Mouse (Mus musculus): ENCODE results near the gene Usp19. TPM values are rescaled to one million over a fixed set of nuclear protein-coding genes. Genes with fewer than 3 reads are reported as not detected.

Gene Usp19
- polyA plus RNA-seq, 1 experiment from 2014 or later: 17.0 TPM

DNA sequence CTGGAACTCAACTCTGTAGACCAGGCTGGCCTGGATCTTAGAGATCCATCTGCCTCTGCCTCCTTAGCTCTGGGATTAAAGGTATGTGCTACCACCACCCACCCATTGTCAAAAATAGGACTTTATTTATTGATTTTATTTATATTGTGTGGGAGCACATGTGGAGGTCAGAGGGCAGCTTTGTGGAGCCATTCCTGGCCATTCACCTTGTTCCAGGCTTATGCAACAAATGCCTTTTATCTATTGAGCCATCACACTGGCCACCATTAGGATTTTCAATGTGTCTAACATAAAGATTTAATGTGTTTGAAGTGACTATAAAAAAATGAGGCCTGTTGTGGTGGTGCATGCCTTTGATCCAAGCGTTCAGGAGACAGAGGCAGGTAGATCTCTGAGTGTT, 41.1 kb downstream of the Usp19 start:
- H3K27me3 ChIP-seq (ENCODE audit: insufficient read depth, low read length): no peaks in the 10 kb centered on the region
- no peak for ATAC-seq
- TF ChIP-seq EP300 (IDR thresholded peaks at IDR 0.05; ENCODE audit: low read depth) (no peak), CTCF (IDR thresholded peaks at IDR 0.05; ENCODE audit: low read depth) (no peak)
- H3K4me1 ChIP-seq (ENCODE audit: insufficient read depth): no peaks in the 10 kb centered on the region
- no peak overlapping the region for H3K27ac ChIP-seq (ENCODE audit: low read depth)
- no peak for DNase-seq
- no peak overlapping the region for H3K4me2 ChIP-seq (ENCODE audit: low read depth, low read length)
- no peak overlapping the region for H3K9ac ChIP-seq (replicated peaks)
- no peaks in the 10 kb centered on the region for H3K9me3 ChIP-seq (ENCODE audit: low read length)
- H3K36me3 ChIP-seq (replicated peaks; ENCODE audit: insufficient read depth, low read length): peaks cover 72% of the 10 kb centered on the region
- WGBS (ENCODE audit: insufficient replicate concordance): 87% methylated on average over 1 of the region's 1 CpGs
- no peak overlapping the region for H3K4me3 ChIP-seq (ENCODE audit: low read depth, low read length)

DNA sequence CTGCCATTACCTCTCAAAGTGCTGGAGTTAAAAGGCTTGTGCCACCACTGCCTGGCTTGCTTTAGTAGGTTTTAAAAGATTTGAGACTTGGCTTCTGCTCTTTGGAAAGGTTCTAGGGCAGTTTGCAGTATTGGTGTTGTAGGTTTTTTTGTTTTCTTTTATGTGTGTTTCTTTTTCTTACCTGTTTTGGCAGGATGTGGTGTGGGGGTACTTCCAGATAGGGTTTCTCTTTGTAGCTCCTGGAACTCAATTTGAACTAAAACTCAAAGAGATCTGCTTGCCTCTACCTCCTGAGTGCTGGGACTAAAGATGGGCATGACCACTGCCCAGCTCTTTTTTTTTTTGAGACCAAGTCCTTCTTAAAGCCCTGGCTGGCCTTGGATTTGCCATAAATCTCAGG, 50.4 kb downstream of the Usp19 start:
- Histone ChIP-seq H3K4me2 (ENCODE audit: low read depth, low read length) (no peak overlapping the region), H3K4me3 (ENCODE audit: low read depth, low read length) (no peak overlapping the region), H3K4me1 (ENCODE audit: insufficient read depth) (no peaks in the 10 kb centered on the region), H3K27me3 (ENCODE audit: insufficient read depth, low read length) (no peaks in the 10 kb centered on the region), H3K9me3 (ENCODE audit: low read length) (no peaks in the 10 kb centered on the region), H3K27ac (ENCODE audit: low read depth) (no peak overlapping the region), H3K36me3 (replicated peaks; ENCODE audit: insufficient read depth, low read length) (peaks cover 76% of the 10 kb centered on the region), H3K9ac (replicated peaks) (no peak overlapping the region)
- DNase-seq (no peak), ATAC-seq (no peak)
- no peak for TF ChIP-seq CTCF (IDR thresholded peaks at IDR 0.05; ENCODE audit: low read depth)
- no peak for TF ChIP-seq EP300 (IDR thresholded peaks at IDR 0.05; ENCODE audit: low read depth)

DNA sequence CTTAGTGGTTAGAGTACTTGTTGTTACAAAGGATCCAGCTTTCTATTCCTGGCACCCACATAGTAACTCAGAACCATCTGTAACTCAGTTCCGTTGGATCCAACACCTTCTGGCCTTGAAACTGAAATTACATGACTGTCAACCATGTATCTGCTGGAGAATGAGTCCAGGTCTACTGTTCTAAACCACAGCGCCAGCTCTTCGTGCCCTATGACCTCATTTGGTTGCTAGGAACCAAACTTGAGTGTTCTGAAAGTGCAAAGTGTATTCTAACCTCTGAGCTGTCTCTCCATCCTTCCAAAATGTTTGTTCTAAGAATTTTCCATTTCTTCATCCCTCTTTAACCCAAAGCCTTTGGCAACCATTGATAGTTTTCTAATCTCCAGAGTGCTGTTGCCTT, 55.6 kb downstream of the Usp19 start:
- ATAC-seq: no peak
- Histone ChIP-seq H3K27ac (ENCODE audit: low read depth) (no peak overlapping the region), H3K36me3 (replicated peaks; ENCODE audit: insufficient read depth, low read length) (peaks cover 83% of the 10 kb centered on the region), H3K4me1 (ENCODE audit: insufficient read depth) (no peaks in the 10 kb centered on the region), H3K27me3 (ENCODE audit: insufficient read depth, low read length) (no peaks in the 10 kb centered on the region), H3K4me3 (ENCODE audit: low read depth, low read length) (no peak overlapping the region), H3K9me3 (ENCODE audit: low read length) (no peaks in the 10 kb centered on the region), H3K4me2 (ENCODE audit: low read depth, low read length) (no peak overlapping the region), H3K9ac (replicated peaks) (no peak overlapping the region)
- TF ChIP-seq CTCF (IDR thresholded peaks at IDR 0.05; ENCODE audit: low read depth) (no peak), EP300 (IDR thresholded peaks at IDR 0.05; ENCODE audit: low read depth) (no peak)
- DNase-seq: no peak
- 84% methylated on average over 3 of the region's 3 CpGs for WGBS (ENCODE audit: insufficient replicate concordance)

DNA sequence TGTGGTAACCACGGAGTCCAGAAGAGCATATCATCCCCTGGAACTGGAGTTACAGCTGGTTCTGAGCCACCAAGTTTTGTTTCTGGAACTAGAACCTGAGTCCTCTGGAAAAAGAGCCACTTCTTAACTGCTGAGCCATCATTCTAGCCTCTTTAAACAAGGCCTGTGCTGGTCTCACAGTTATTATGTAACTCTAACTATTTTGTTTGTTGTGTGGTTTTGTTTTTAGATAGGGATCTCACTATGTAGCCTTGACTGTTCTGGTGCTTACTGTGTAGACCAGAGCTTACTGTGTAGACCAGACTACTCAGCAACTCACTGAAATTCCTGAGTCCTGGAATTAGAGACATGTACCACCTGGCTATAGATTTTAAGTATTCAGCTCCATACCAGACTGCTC, 56.5 kb downstream of the Usp19 start:
- no peak overlapping the region for H3K4me3 ChIP-seq (ENCODE audit: low read depth, low read length)
- H3K27me3 ChIP-seq (ENCODE audit: insufficient read depth, low read length): no peaks in the 10 kb centered on the region
- H3K27ac ChIP-seq (ENCODE audit: low read depth): no peak overlapping the region
- TF ChIP-seq CTCF (IDR thresholded peaks at IDR 0.05; ENCODE audit: low read depth): no peak
- H3K4me2 ChIP-seq (ENCODE audit: low read depth, low read length): no peak overlapping the region
- ATAC-seq (no peak), DNase-seq (no peak)
- 0 out of 2 replicates have a peak, but pooled peaks cover 3% of the 10 kb centered on the region for H3K4me1 ChIP-seq (ENCODE audit: insufficient read depth)
- no peak overlapping the region for H3K9ac ChIP-seq (replicated peaks)
- H3K36me3 ChIP-seq (replicated peaks; ENCODE audit: insufficient read depth, low read length): peaks cover 78% of the 10 kb centered on the region
- WGBS (ENCODE audit: insufficient replicate concordance): 76% methylated on average over 1 of the region's 1 CpGs
- H3K9me3 ChIP-seq (ENCODE audit: low read length): no peaks in the 10 kb centered on the region

Other genes with a start within 250 kb of the Usp19 start
- gene Dag1, start 226.6 kb upstream of the Usp19 start, polyA plus RNA-seq (2015; fragmentation: Nextera tagmentation; extraction: Ambion mirVana): 20.0 and 20.8 TPM in 2 replicates
- gene Nicn1, start 200.2 kb upstream of the Usp19 start, polyA plus RNA-seq (2015; fragmentation: Nextera tagmentation; extraction: Ambion mirVana): 7.7 and 9.5 TPM in 2 replicates
- gene Amt, start 193.7 kb upstream of the Usp19 start, polyA plus RNA-seq (2015; fragmentation: Nextera tagmentation; extraction: Ambion mirVana): 10.9 and 13.5 TPM in 2 replicates
- 163 and 165 TPM in 2 replicates for gene Rhoa, start 184.5 kb upstream of the Usp19 start, polyA plus RNA-seq (2015; fragmentation: Nextera tagmentation; extraction: Ambion mirVana)
- 14.8 and 16.3 TPM in 2 replicates for gene Tcta, start 184.4 kb upstream of the Usp19 start, polyA plus RNA-seq (2015; fragmentation: Nextera tagmentation; extraction: Ambion mirVana)
- 3,657 and 3,917 TPM in 2 replicates for gene Gpx1, start 151.7 kb upstream of the Usp19 start, polyA plus RNA-seq (2015; fragmentation: Nextera tagmentation; extraction: Ambion mirVana)
- gene Usp4, start 142.7 kb upstream of the Usp19 start, polyA plus RNA-seq (2015; fragmentation: Nextera tagmentation; extraction: Ambion mirVana): 35.9 and 38.2 TPM in 2 replicates
- gene 1700102P08Rik, start 97.8 kb upstream of the Usp19 start, polyA plus RNA-seq (2015; fragmentation: Nextera tagmentation; extraction: Ambion mirVana): 0.14 and 0.22 TPM in 2 replicates
- 0.08 TPM in 1 of 2 replicates, not detected in the other for gene Ccdc36, start 62.1 kb upstream of the Usp19 start, polyA plus RNA-seq (2015; fragmentation: Nextera tagmentation; extraction: Ambion mirVana)
- not detected in 2 replicates for gene BC048562, start 54.1 kb upstream of the Usp19 start, polyA plus RNA-seq (2015; fragmentation: Nextera tagmentation; extraction: Ambion mirVana)
- gene Ccdc71, start 30.1 kb upstream of the Usp19 start, polyA plus RNA-seq (2015; fragmentation: Nextera tagmentation; extraction: Ambion mirVana): 16.1 and 19.3 TPM in 2 replicates
- 8.5 and 9.1 TPM in 2 replicates for gene Klhdc8b, start 29.0 kb upstream of the Usp19 start, polyA plus RNA-seq (2015; fragmentation: Nextera tagmentation; extraction: Ambion mirVana)
- gene Lamb2, start 10.9 kb upstream of the Usp19 start, polyA plus RNA-seq (2015; fragmentation: Nextera tagmentation; extraction: Ambion mirVana): 2.7 and 3.9 TPM in 2 replicates
- gene Qars, start 17.1 kb downstream of the Usp19 start, polyA plus RNA-seq (2015; fragmentation: Nextera tagmentation; extraction: Ambion mirVana): 33.0 and 33.3 TPM in 2 replicates
- 26.2 and 27.1 TPM in 2 replicates for gene Qrich1, start 26.2 kb downstream of the Usp19 start, polyA plus RNA-seq (2015; fragmentation: Nextera tagmentation; extraction: Ambion mirVana)
- gene Impdh2, start 69.7 kb downstream of the Usp19 start, polyA plus RNA-seq (2015; fragmentation: Nextera tagmentation; extraction: Ambion mirVana): 45.6 and 49.5 TPM in 2 replicates
- gene Ndufaf3, start 76.8 kb downstream of the Usp19 start, polyA plus RNA-seq (2015; fragmentation: Nextera tagmentation; extraction: Ambion mirVana): 26.5 and 26.8 TPM in 2 replicates
- gene Dalrd3, start 79.3 kb downstream of the Usp19 start, polyA plus RNA-seq (2015; fragmentation: Nextera tagmentation; extraction: Ambion mirVana): 18.8 and 20.2 TPM in 2 replicates
- gene Wdr6, start 88.1 kb downstream of the Usp19 start, polyA plus RNA-seq (2015; fragmentation: Nextera tagmentation; extraction: Ambion mirVana): 4.5 and 5.7 TPM in 2 replicates
- 0.40 and 0.41 TPM in 2 replicates for gene P4htm, start 107.1 kb downstream of the Usp19 start, polyA plus RNA-seq (2015; fragmentation: Nextera tagmentation; extraction: Ambion mirVana)
- gene Arih2, start 158.8 kb downstream of the Usp19 start, polyA plus RNA-seq (2015; fragmentation: Nextera tagmentation; extraction: Ambion mirVana): 16.3 and 19.8 TPM in 2 replicates
- gene Slc25a20, start 171.5 kb downstream of the Usp19 start, polyA plus RNA-seq (2015; fragmentation: Nextera tagmentation; extraction: Ambion mirVana): 104 and 114 TPM in 2 replicates
- 8.2 and 9.7 TPM in 2 replicates for gene Prkar2a, start 198.7 kb downstream of the Usp19 start, polyA plus RNA-seq (2015; fragmentation: Nextera tagmentation; extraction: Ambion mirVana)